Mouse (Mus musculus) thymus, postnatal 0 days (tissue): ENCODE results near the gene Ssc5d. TPM values are rescaled to one million over a fixed set of nuclear protein-coding genes. Genes with fewer than 3 reads are reported as not detected.

Source experiments
- DNase-seq: peaks from one replicate; pipeline ENCODE4 v3.0.0-alpha.2; 2015; ENCODE audit warnings: low spot score
- polyA plus RNA-seq: library from polyadenylated mRNA; unstranded; fragments of >200 nt; fragmentation: Nextera tagmentation; extraction: Ambion mirVana; gene quantifications from 2 replicates; pipeline ENCODE4 v1.2.1, GENCODE M21; 2015

Ssc5d gene
- polyA plus RNA-seq, 1 experiment from 2014 or later: 0.07 TPM

GRCm38 (mm10) chr7:4947855-4948254 lies 22.3 kb downstream of the Ssc5d start:
- DNase-seq: no peak

- DNase-seq: peak; percentile 22
Measured at GRCm38 (mm10) chr7:4948386-4948785, 22.8 kb downstream of the Ssc5d start.

- DNase-seq: no peak
Measured at GRCm38 (mm10) chr7:4950561-4951342, 25.2 kb downstream of the Ssc5d start.

DNA sequence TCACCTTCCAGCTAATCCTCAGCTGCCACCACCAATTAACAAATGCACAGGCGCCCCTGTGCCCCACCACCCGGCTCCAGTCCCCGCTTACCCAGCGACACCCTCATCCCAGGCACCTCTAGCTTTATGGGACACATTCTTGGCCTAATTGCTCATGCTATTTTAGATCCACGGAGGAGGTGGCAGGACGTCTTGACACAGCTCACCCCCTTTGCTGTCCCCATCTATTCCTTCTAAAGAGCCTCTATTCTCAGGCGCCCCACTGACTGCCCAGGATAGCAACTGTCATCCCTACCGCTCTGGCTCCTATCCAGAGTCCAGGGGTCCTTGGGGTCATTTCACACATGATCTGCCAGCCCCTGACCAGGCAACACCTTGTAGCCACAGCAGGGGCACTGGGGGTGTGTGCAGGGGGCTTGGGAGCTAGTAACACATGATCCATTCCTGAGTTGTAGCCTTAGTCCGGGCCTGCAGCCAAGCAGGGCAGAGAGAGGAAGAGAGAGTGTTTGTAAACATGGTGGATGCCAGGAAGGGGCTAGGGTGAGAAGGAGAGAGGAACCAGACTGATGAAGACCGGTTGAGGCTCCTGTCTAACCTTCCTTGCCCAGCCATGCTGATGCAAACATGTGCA lies 28.3 kb downstream of the Ssc5d start:
- no peak for DNase-seq

DNA sequence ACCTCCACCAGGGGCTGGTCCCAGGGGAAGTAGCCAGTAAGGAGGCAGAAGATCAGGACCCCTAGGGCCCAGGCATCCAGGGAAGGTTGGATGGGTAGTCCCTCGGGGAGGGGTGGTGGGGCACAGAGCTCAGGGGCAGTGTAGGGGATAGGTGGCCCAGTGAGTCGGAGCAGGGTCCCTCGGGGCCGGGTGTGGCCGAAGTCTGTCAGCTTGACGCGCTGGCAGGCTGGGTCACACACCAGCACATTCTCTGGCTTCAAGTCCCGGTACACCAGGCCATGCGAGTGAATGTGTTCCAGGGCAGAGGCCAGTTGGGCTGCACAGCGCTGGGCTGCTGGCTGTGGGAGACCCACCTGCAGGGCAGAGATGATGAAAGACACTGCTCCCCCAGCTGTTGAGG lies 31.8 kb downstream of the Ssc5d start:
- no peak for DNase-seq

DNA sequence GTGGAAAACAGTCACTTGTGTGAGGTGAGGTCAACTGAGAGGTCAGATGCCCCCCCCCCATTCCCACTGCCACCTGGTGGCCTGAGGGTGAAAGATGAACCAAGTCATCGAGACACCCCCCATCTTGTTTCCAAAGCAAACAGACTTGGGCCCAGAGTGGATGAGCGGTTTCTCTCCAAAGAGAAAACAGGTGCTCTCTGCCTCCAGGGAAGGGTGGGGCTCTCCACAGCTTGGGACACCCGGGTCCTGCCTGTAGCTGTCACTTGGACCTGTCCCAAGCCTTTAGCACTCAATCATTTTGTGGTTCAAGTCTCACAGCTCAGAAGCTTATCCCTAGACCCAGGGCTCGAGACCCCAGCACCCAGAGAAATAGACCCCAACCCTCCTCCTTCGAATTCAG lies 37.9 kb downstream of the Ssc5d start:
- DNase-seq: no peak

GRCm38 (mm10) chr7:4964272-4964671 lies 38.7 kb downstream of the Ssc5d start, which contains the start of gene Sbk2:
TSS of gene Sbk2 (minus strand) at chr7:4964406.
- DNase-seq: peak; percentile 87

DNA sequence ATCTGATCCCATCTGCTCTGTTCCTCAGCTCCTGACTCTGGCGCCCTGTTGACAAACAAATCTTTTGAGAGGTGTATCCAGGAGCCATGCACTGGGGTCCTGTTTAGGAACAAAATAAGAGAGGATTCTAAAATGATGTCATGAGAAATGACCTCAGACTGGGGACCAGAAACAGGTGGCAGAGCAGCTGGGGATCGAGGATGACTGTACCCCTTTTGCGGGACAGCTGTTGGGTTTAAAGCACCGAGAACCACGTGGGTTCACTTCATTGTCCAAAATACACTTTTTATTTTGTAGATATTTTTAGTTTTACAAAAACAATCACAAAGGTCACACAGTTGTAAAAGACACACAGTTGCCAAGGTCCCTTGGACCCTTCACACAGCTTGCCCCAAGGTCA lies 39.4 kb downstream of the Ssc5d start:
- DNase-seq: no peak

GRCm38 (mm10) chr7:4971068-4971467 lies 45.5 kb downstream of the Ssc5d start, which contains the start of gene Sbk3:
TSS of gene Sbk3 (minus strand) at chr7:4971168.
- DNase-seq: no peak

DNA sequence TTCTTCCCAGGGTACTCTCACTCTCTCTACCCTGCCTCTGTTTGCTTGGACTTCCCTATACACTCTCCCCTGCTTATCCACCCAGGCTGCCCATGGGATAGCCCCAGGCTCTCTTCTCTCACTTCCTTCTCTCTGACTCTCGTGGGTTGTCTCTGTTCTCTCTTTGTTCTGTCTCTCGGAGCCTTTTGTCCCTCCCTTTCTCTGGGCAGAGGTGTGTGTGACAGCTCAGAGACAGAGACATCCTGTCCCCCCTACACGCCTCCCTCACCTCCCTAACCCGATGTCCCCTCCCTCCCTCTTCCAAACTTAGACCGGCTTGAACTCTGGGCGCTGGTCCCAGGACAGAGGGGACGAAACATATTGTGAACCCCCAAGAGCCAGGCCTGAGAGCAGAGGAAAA lies 46.1 kb downstream of the Ssc5d start:
- no peak for DNase-seq

DNA sequence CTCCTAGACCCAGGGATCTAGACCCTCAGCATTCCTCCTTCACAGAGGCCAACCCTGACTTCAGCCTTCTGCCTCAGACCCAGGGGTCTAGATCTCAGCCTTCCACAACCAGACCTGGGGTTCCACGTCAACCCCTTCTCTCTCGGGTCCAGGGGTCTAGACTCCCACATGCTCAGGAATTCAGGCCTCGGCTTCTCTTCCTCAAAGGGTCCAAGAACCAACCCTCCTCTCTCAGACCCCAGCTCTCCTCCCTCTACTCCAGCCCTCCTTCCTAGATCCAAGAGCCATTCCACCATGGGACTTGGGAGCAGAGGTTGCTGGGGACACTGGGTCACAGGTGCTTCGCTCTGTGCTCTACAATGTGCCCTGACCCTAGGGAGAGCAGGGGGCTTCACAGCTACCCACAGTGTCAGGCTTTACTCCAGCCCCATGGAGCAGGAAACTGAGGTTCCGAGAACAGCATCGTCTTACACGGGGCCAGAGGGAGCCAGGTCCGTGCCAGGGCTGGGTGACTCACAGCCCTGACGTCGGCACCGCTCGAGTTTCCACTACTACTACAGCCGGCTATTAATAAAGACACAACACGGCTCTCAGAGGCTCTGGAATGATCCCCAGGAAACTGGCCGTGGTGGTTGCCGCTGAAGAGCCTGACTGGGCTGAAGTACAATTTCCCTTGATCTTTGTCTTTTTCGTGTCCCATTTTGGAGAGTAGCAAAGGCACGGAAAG lies 46.9 kb downstream of the Ssc5d start:
- no peak for DNase-seq

DNA sequence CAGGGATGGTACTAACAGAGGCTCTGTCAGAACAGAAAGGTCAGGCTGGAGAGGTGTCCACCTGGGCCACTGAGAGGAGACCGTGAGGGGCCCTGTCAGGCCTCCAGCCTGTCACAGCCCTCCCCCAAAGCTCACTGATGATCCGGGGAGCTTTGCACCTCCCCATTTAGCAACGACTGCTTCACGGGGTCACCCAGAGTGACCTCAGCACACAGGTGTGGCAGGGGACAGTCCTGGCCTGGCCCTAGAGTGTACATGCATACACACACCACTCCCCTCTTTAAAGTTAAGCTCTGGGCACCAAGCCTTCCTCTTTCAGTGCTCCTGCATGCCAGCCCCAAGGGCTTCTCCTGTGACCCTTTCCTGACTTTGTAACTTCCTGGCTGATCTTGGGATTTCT lies 49.9 kb downstream of the Ssc5d start:
- no peak for DNase-seq

DNA sequence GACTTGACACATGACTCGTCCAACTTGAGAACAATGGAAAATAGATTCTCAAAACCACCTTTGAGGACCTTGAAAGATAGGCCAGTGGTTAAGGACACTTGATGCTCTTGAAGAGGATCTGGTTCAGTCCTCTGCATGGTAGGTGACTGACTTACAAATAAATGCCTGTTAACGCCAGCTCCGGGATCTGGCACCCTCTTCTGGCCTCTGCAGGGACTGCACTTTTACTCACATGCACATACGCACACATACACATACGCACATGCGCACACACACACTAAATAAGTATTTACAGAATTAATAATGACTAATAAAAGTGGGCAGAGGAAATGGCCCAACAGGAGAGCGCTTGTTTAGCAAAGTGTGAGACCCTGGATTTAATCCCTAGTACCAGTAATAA lies 51.2 kb downstream of the Ssc5d start:
- no peak for DNase-seq

- DNase-seq: no peak
Measured at GRCm38 (mm10) chr7:4988250-4988649, 62.7 kb downstream of the Ssc5d start.

DNA sequence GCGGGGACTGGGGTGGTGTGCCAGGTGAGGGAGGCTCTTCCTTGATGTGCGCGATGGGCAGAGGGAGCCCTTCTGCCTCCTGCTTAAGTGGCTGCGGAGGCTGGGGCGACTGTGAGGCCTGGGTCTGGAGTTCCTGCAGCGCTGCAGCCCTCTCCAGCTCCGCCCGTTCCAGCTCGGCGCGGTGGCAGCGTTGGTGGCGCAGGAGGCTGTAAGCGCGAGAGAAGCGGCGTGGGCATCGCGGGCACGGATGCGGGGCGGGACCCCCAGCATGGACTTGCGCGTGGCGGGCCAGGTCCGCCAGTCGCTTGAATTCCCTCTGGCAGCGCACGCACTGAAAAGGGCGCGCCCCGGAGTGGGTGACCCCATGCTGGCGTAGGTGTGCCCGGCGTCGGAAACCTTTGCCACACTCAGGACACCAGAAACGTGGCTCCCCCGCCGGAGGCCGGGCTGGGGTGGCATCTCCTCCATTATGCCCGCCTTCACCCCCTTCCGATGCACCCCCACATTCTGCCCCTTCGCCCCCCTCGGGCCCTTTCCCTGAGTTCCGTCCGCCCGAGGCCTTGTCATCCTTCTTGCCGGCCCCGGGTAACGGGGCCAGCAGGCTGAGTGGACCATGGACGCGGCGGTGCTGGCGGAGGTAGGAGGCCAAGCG lies 67.9 kb downstream of the Ssc5d start:
- no peak for DNase-seq

GRCm38 (mm10) chr7:4993999-4994788 lies 68.6 kb downstream of the Ssc5d start:
- DNase-seq: no peak

Other genes starting within 250 kb of the Ssc5d start
- 74.9 and 91.0 TPM in 2 replicates for gene Hspbp1, start 240.7 kb upstream of the Ssc5d start, polyA plus RNA-seq
- gene Brsk1, start 235.2 kb upstream of the Ssc5d start, polyA plus RNA-seq: 0.06 and 0.20 TPM in 2 replicates
- gene Tmem150b, start 200.5 kb upstream of the Ssc5d start, polyA plus RNA-seq: 0.82 and 1.4 TPM in 2 replicates
- gene Kmt5c, start 185.7 kb upstream of the Ssc5d start, polyA plus RNA-seq: 44.1 and 44.2 TPM in 2 replicates
- gene Cox6b2, start 172.7 kb upstream of the Ssc5d start, polyA plus RNA-seq: 37.9 TPM in 2 replicates
- not detected in 2 replicates for gene Fam71e2, start 154.5 kb upstream of the Ssc5d start, polyA plus RNA-seq
- 0.13 and 0.30 TPM in 2 replicates for gene Il11, start 142.9 kb upstream of the Ssc5d start, polyA plus RNA-seq
- gene Tmem190, start 142.8 kb upstream of the Ssc5d start, polyA plus RNA-seq: 0.23 TPM in 1 of 2 replicates, not detected in the other
- gene Tmem238, start 136.1 kb upstream of the Ssc5d start, polyA plus RNA-seq: 9.6 and 11.7 TPM in 2 replicates
- gene Rpl28, start 132.9 kb upstream of the Ssc5d start, polyA plus RNA-seq: 546 and 590 TPM in 2 replicates
- 413 and 414 TPM in 2 replicates for gene Ube2s, start 113.2 kb upstream of the Ssc5d start, polyA plus RNA-seq
- not detected in 2 replicates for gene Shisa7, start 81.1 kb upstream of the Ssc5d start, polyA plus RNA-seq
- gene Isoc2b, start 55.5 kb upstream of the Ssc5d start, polyA plus RNA-seq: 19.9 and 22.0 TPM in 2 replicates
- gene Isoc2a, start 48.6 kb upstream of the Ssc5d start, polyA plus RNA-seq: 0.72 and 0.81 TPM in 2 replicates
- 0.10 TPM in 2 replicates for gene Gm36210, start 19.3 kb upstream of the Ssc5d start, polyA plus RNA-seq
- gene Zfp628, start 10.6 kb upstream of the Ssc5d start, polyA plus RNA-seq: 2.7 and 3.1 TPM in 2 replicates
- gene Nat14, start 3.8 kb upstream of the Ssc5d start, polyA plus RNA-seq: 0.22 and 0.60 TPM in 2 replicates
- gene Sbk2, start 38.6 kb downstream of the Ssc5d start, polyA plus RNA-seq: 0.09 and 0.21 TPM in 2 replicates
- not detected in 2 replicates for gene Sbk3, start 45.4 kb downstream of the Ssc5d start, polyA plus RNA-seq
- gene Zfp579, start 70.4 kb downstream of the Ssc5d start, polyA plus RNA-seq: 18.7 and 22.3 TPM in 2 replicates
- 14.9 and 18.2 TPM in 2 replicates for gene Zfp524, start 88.6 kb downstream of the Ssc5d start, polyA plus RNA-seq
- 32.3 and 33.5 TPM in 2 replicates for gene Fiz1, start 88.9 kb downstream of the Ssc5d start, polyA plus RNA-seq
- gene Gm44973, start 89.7 kb downstream of the Ssc5d start, polyA plus RNA-seq: 2.9 and 5.4 TPM in 2 replicates
- 5.1 and 5.9 TPM in 2 replicates for gene Zfp865, start 94.6 kb downstream of the Ssc5d start, polyA plus RNA-seq
- gene Ccdc106, start 94.8 kb downstream of the Ssc5d start, polyA plus RNA-seq: 0.27 TPM in 1 of 2 replicates, not detected in the other
- not detected in 2 replicates for gene 4632433K11Rik, start 108.3 kb downstream of the Ssc5d start, polyA plus RNA-seq
- gene Zfp784, start 112.7 kb downstream of the Ssc5d start, polyA plus RNA-seq: 3.8 and 4.4 TPM in 2 replicates
- 15.2 and 15.4 TPM in 2 replicates for gene Zfp580, start 125.8 kb downstream of the Ssc5d start, polyA plus RNA-seq
- 131 and 138 TPM in 2 replicates for gene U2af2, start 136.4 kb downstream of the Ssc5d start, polyA plus RNA-seq
- gene Epn1, start 154.4 kb downstream of the Ssc5d start, polyA plus RNA-seq: 42.6 and 44.8 TPM in 2 replicates
- not detected in 2 replicates for gene Rfpl4, start 191.2 kb downstream of the Ssc5d start, polyA plus RNA-seq
- gene Rasl2-9, start 200.2 kb downstream of the Ssc5d start, polyA plus RNA-seq: 0.13 and 0.40 TPM in 2 replicates
- not detected in 2 replicates for gene Vmn1r55, start 223.9 kb downstream of the Ssc5d start, polyA plus RNA-seq